Mouse (Mus musculus) thymus, postnatal 25 days (tissue): ENCODE data around the gene Myh6.

Experiments used
- DNase-seq: peaks from one replicate; pipeline ENCODE4 v3.0.0; 2022

Gene Myh6

GRCm38 (mm10) chr14:54929801-54930200 is 36.9 kb downstream of the Myh6 start:
- no peak for DNase-seq

- DNase-seq: no peak
Observed at GRCm38 (mm10) chr14:54927296-54927695, 39.4 kb downstream of the Myh6 start.

- no peak for DNase-seq
Observed at GRCm38 (mm10) chr14:54926401-54927158, 40.1 kb downstream of the Myh6 start.

- DNase-seq: no peak
Observed at GRCm38 (mm10) chr14:54925349-54926342, 41.1 kb downstream of the Myh6 start, which contains the start of gene Efs. Efs (minus strand) TSS chr14:54926126.

- no peak for DNase-seq
Observed at GRCm38 (mm10) chr14:54924641-54925348, 41.9 kb downstream of the Myh6 start.

- no peak for DNase-seq
Observed at GRCm38 (mm10) chr14:54920076-54920685, 46.5 kb downstream of the Myh6 start.

- no peak for DNase-seq
Observed at GRCm38 (mm10) chr14:54913343-54913742, 53.4 kb downstream of the Myh6 start.

GRCm38 (mm10) chr14:54912886-54913285 is 53.8 kb downstream of the Myh6 start, which contains the start of gene Slc22a17:
Slc22a17 (minus strand) TSS chr14:54913132.
- DNase-seq: peak; percentile 45

GRCm38 (mm10) chr14:54912109-54912850 is 54.4 kb downstream of the Myh6 start:
- DNase-seq: peak; percentile 14

GRCm38 (mm10) chr14:54908682-54909081 is 58.0 kb downstream of the Myh6 start:
- no peak for DNase-seq

- no peak for DNase-seq
Observed at GRCm38 (mm10) chr14:54903641-54904040, 63.1 kb downstream of the Myh6 start.

- DNase-seq: peak; percentile 61
Observed at GRCm38 (mm10) chr14:54900383-54900782, 66.3 kb downstream of the Myh6 start.

GRCm38 (mm10) chr14:54897445-54897844 is 69.3 kb downstream of the Myh6 start:
- DNase-seq: no peak

- DNase-seq: peak; percentile 66
Observed at GRCm38 (mm10) chr14:54894296-54895151, 72.2 kb downstream of the Myh6 start.

- DNase-seq: peak; percentile 97
Observed at GRCm38 (mm10) chr14:54893651-54894181, 73.0 kb downstream of the Myh6 start.

- DNase-seq: no peak
Observed at GRCm38 (mm10) chr14:54892200-54892599, 74.5 kb downstream of the Myh6 start, which contains the start of gene Pabpn1. Pabpn1 (plus strand) TSS chr14:54892500.
